Mouse (Mus musculus) cerebral cortex, adult 2 months (tissue): ENCODE data around the gene Prss22.

Source experiments
- WGBS: fragments of 180-500 bp; shearing (Covaris S2); methylation state at CpG from one replicate; pipeline ENCODE4 v1.1.7; 2018; 5-methylcytosine and 5-hydroxymethylcytosine counted together

Gene Prss22

DNA sequence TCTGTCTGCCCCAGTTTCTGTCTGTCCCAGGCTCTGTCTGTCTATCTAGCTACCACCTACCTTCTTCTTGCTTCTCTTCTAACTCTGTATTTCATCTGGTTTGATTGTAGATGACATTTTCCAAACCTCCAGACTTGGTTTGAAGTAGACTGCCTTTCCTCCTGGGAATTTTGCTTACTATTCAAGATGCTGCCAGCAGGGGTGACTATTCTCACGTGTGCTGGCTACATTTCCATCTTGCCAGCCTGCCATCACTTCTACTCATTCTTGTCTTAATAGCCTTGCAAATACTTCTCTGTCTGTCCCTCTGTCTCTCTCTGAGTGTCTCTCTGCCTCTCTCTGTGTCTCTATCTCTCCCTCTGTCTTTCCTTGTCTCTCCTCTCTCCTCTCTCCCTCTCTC, 2.5 kb downstream of the Prss22 start:
- WGBS, result 22% methylated on average over 1 of the region's 1 CpGs

DNA sequence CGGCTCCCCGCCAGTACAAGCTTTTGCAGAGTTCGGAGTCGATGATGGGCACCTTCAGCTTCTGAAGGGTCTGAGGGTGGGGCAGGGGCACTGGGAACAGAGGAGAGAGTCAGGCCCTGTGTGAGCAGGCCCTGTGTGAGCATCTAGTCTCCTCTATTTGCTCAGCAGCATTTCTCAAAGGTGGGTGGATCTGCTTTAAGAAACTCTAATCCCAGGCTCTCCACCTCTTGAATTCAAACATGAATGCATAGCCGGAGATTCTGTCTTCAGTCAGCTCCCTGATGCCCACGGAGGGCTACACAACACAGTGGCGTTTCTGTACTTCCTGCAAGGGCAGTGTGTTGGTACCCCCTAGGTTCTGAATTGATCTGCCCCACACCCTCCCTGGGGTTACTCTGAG, 3.2 kb downstream of the Prss22 start:
- 56% methylated on average over 7 of the region's 7 CpGs for WGBS

DNA sequence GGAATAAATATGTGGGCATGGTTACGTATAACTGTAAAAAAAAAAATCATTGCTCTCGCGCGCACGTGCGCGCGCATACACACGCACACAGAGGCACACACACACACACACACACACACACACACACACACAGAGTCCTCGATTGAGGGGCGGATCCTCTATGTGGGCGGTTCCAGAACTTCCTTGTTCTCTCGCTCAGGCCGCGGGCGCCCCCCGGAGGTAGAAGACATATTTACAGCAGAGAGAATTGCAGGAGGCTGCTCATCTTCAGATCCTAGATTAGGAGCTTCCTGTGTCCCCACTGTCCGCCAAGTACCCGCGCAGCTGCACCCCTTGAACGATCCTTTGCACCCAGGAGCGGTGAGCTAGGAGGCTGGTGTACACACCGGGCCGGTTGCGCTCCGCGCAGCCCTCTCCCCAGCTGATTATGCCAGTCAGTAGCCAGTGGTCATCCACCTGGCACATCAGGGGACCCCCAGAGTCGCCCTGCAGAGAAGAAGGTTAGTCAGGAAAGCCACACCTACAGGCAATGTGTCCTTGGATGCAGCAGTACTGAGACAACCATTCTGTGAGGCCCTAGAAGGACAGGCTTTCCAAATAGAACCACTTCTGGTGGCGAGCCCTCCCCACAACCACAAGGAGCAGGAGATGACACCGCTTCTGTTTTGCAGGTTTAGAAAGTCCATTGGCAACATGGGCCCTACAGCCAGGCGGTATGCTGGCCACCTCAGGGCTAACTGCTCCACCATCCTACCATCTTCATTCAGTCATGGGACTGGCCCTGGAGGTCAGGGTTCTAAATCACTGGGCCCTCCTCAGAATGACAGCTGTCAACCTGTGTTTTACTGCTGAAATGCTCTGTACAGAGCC, 4.1 kb downstream of the Prss22 start:
- WGBS, result 9% methylated on average over 31 of the region's 31 CpGs

DNA sequence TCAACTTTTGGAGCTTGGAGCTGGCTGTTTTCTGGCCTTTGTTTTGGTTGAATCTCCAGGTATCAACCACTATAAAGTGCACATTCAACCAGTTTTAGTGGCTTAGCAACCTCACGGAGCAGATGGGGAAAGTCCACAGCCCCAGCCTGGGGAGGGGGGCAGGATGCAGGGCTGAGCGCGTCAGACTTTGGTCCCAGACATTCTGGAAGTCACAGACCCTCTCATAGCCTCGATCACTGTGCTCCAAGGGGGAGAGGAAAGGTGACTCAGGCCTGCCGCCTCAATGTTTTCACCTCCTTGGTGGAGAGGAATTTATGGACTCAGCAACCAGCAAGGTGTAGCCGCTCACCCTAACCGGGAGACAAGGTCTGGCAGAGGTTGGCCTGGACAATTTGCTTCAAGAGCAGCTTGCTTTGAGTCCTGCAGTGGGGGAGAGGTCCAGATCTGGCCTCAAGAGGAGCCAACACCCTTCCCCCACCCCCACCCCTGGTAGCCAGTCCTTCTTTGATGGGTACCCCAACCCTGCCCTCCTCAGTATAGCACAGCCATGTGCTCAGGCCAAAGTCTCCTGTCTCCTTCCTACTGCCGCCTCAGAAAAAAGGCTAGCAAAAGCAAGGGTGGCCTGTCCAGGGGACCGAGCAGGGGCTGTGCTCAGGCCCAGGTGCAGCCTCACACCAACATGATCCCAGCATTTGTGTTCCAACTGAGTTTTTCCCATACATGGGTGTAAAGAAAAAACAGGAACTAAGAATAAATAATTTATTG, 4.9 kb downstream of the Prss22 start:
- WGBS, result 77% methylated on average over 9 of the region's 9 CpGs

DNA sequence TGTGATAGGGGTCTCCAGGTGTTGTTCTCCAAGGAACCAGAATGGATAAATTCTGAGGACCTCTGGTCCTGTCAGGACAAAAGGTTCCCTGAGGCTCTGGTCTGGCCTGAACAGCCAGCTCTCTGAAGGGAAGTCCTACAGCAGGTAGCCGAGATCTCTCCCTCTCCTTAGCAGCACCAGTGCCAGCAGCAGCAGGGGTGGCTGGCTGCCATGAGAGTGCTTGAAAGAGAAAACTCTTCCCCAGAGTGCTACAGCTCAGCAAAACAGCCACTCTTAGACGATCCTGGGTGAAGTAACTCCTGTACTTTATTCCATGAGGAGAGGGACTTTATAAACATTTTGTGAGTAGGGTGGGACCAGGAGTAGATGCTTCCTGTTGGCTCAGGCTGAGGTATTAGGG, 8.1 kb downstream of the Prss22 start:
- WGBS, result 24% methylated on average over 2 of the region's 2 CpGs

DNA sequence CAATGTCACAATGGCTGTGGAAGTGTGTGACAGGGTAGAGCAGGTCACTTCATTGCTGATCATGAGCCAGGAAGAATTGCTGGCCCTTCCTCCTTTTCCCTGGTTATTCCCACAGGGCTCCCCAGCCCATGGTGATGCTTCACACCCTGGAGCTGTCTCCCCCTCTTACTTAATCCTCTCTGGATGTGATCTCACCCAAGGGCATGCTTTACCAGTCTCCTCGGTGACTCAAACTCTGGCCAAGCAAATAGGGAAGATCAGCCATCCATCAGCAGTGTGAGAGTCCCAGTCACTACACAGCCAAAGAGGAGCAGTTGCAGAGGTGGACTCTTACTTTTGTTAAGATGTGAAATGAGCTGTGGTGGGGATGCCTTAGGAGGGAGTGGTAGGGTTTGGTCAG, 12.9 kb downstream of the Prss22 start:
- 86% methylated on average over 1 of the region's 1 CpGs for WGBS

DNA sequence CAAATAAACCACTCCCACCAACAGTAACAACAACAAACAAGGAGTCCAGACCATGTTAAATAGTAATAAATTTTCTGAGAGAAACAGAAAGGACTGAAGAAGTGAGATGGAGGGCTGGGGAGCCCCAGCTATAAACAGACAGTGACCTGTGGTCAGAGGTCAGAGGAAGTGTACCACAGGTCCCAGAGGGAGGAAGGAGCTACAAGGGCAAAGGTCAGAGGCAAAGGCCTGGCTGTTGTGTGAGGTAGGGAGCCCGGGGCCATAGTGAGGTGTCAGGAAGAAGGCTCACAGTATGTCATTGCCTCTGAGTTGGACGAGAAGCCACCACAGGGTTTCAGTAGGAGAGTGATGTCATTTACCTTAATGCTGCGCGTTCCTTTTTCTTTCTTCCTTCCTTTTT, 15.0 kb downstream of the Prss22 start:
- 80% methylated on average over 4 of the region's 4 CpGs for WGBS

DNA sequence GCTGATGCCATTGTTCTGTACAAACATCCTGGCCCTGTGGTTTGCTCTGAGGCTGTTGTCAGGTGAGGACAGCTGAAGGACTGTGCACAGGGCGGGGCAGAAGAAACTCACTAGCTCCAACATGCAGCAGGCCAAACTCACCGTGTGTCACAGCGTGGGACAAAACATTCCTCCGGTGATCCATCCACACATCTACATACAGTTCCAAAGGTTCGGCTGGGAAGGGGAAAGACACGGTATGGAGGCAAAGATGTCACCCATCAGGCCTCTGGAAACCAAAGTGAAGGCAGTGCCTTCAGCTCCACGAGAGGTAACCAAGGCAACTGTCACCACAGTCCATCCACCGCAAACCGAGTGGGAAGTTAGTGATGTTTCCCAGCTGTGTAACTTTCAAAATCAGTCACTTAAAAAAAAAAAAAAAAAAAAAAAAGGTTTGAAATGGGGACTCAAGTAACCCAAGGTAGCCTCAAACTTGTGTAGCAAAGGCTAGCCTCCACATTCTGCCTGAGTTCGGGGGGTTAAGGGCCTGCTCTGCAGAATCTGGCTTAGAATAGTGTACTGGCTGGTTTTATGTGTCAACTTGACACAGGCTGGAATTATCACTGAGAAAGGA, 17.5 kb downstream of the Prss22 start, which contains the start of gene Prss30:
Gene Prss30, minus strand, starts transcription at position 270 of the 613 bp plus-strand sequence.
- WGBS, result 74% methylated on average over 10 of the region's 10 CpGs

DNA sequence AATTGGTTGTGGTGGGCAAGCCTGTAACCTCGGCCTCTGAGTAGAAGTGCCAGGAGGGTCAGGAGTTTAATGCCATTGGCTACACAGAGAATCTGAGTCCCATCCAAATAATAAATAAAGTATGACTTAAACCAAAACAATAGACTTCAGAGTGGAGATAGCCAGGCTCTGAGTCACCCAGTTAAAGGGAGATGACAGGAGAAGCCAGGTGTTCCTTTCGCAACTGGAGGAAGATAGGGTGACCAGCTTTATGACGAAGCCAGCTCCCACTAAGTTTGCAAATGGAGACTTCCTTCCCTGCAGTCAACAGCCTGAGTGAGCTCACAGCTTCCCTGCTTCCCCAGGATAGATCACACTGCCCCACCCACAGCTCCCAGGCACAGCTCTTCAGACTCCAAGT, 18.4 kb downstream of the Prss22 start:
- WGBS, result 52% methylated on average over 3 of the region's 3 CpGs

DNA sequence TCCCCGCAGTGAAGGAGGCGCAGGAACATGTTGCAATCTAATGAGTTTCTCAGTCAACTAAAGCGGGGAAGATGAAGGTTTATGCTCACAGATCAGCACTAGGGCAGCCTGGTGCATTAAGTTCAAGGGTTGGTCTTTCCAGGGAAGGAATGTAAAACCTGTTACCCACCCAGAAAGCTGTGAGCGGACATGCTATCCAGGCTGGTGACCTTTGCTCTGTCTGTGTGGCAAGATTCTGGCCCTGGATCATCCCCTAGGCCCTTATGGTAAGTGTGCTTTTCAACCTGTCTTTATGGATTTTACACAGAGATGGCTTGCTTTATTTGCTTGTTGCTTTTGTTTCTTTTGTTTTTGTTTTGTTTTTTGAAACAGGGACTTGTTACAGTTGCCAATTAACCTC, 21.2 kb downstream of the Prss22 start:
- WGBS, result 91% methylated on average over 4 of the region's 4 CpGs

DNA sequence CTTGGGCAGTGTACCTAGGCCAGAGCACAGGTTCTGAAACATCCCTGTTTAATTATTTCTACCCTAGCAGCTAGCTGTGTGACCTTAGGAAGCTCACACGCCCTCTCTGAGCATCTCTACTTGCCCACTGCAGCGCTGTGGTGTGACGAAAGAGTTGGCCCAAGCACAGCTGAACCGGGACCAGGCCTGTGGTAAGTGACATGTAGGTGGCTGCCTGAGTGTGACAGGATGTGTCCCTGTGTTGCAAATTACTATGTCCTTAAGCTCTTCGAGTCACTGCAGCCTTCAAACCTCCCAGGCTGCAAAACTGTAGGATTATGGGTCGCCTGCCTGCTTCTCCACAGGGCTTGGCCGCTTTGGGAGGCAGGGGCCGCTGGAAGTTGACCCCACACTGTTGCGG, 26.6 kb downstream of the Prss22 start:
- 79% methylated on average over 9 of the region's 9 CpGs for WGBS

DNA sequence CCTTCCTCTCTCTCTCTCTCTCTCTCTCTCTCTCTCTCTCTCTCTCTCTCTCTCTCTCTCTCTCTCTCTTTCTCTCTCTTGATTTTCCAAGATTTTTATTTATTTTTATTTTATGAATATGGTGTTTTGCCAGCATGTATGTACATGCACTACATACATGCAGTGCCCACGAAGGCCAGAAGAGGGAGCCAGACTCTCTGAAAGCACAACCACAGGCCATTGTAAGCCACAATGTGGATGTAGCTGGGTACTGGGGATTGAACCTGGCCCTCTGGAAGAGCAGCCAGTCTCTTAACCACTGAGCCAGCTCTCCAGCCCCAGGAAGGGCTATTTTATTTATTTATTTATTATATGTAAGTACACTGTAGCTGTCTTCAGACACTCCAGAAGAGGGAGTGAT, 28.7 kb downstream of the Prss22 start:
- WGBS, result 15% methylated on average over 1 of the region's 1 CpGs

DNA sequence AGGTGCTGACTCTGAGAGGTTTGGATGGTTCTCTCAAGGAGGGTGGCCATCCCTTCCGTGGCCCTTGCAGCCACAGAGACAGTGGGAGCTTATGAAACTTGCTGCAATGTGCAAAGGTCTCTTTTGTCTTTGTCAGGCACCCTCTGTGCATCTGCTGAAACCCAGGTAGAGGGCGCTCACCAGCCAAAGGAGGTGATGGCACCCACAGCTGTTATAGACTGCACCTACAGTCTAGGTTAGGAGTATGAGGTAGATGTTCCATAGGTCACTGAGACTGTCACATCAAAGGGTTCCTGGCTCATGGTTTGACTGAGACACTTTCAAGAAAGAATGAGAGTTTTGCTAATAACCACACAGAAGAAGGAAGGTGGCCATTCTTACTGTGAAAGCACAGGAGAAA, 29.1 kb downstream of the Prss22 start:
- WGBS, result 60% methylated on average over 2 of the region's 2 CpGs

DNA sequence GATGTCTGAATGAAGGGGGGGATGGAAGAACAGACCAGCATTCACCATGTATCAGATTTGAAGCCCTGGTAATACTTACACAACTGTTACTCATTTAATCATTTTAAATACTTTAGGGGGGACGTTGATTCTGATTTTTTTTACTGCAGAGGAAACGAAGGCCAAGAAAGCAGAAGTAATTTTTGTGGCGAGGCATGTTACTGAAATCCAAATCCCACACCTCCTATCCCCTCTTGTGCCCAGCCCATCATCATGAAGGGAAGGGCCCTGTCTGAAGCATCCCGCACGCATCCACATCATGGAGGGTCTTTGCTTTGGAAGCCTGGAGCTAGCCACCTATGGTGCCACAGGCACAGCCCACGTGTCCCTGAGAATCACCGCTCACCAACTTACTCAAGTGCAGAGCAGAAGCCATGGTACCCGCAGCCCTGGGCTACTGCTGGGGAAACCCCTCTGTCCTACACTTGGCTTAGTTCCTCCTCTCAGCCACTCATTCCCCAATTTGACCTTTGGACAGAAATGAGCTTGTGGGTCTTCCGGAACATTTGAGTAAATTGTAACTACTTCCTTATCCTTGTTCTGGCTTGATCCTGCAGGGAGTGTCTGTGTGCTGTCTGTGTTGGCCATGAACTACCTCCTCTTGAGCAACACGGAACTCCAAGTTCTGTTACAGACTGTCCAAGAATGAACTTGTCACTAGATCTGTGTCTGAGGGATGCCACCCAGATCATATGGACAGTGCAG, 31.1 kb downstream of the Prss22 start:
- WGBS, result 84% methylated on average over 10 of the region's 10 CpGs

DNA sequence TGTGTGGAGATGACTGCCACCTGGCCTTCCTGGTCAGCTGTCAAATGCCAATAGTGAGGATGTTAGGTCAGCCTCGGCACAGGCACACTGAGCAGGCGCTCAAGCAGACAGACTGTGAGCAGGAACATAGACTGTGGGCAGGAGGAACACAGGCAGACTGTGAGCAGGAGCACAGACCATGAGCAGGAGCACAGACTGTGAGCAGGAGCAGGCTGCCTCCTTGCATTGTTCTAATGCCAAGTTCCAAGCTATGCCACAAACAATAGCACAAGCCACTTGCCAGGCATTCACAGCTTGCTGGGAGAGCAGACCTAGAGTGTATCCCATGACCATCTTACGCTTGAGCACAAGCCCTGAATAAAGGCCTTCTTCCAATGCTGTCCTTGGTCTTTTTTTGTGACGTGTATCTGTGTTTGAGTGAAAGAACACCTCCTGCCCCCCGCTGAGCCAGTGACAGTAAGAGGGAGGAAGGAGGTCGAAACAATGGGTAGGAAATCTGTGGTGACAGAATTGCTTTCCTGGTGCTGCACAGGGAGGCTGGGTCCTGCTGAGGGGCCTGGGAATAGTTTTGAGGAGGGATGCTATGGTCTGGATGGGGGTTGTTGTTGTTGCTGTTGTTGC, 32.0 kb downstream of the Prss22 start:
- 48% methylated on average over 6 of the region's 6 CpGs for WGBS

DNA sequence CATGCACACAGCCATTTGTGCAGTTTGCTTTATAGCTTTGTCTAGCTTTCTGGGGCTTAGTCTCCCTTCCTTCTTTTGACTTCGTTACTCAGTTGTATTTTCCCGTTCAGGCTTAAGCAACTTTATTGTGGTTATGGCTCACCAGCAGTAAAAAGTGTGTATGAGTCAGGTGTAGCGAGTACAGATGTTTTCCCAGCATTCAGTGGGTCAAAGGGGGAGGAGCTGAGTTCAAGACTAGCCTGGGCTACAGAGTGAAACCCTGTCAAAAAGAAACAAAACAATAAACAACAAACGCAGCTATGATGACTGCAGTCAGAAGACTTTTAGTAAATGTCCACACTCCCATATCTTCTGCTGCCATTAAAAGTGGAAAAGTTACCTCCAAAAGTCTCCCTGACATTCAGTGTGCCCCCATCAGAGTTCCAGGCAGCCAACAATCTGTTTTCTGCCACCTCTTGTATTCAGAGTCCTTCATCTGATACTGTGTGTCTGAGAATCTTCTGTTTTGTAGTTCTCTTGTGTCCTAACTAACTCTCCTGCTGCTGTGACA, 36.3 kb downstream of the Prss22 start:
- WGBS, result 51% methylated on average over 4 of the region's 4 CpGs

DNA sequence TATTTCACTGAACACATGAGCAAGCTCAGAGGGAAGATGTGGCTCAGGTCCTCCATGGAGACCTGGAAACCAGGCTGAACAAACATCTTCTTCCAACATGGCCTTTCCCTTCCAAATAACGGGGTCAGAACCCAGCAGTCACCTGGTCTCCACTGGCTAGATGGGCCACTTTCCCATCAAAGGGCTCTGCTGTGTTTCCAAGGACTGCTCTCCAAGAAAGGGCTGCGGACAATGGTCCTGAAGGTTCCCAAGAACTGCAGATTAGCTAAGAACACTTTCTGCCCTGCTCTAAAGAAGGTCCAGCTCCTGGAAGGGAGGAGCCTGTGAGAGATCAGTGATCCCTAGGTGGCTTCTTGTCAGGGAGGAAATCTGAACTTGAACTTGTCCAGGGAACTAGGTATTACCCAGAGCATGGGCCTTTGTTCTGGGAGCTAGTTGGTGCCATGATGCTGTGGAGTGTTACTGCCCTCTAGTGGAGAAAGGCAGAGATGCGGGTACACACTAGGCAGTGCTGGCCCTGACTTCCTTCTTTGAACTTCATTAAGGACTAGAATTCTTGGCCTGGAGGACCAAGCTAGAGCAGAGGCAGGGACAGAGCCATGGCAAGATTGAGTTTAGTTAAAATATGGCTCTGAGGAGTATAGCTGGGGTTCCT, 37.7 kb downstream of the Prss22 start:
- 37% methylated on average over 3 of the region's 3 CpGs for WGBS

DNA sequence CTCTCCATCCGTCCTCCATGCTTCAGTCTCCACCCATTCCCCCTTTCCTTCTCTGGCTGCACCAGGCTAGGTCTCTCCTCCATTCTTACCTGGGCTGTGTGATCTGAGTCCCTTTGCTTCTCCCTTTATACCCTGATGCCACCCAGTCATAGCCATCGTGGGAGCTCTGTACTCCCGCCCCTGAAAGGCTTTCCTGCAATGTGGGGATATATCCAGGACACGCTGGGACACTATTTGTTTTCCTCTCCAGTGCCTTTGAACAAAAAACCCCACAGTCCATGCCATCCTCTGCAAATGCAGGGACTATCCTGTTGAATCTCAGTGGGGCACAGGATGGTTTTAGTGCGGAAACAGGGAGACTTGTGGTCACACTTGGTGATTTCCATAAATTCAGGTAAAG, 42.7 kb downstream of the Prss22 start, which contains the start of gene Sbpl:
Gene Sbpl, minus strand, starts transcription at position 101 of the 400 bp plus-strand sequence.
- whole genome bisulfite sequencing, result 83% methylated on average over 5 of the region's 5 CpGs

DNA sequence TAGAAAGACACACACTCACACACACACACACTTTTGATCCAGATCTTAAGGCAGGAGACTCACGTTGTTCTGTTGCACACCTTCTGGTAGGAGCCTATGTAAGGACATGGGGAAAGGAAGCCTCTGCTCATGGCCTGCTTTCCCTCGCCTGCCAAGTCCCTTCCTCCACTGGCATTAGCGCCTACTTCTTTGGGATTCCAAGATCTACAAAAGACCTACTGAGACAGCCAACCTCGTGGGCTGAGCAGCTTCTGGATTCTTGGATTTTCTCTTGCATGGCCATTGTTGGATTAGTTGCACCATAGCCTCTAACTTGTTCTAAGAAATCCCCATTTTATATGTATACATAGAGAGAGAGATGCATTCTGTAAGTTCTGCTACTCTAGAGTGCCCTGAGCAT, 47.1 kb downstream of the Prss22 start:
- 45% methylated on average over 4 of the region's 4 CpGs for WGBS

DNA sequence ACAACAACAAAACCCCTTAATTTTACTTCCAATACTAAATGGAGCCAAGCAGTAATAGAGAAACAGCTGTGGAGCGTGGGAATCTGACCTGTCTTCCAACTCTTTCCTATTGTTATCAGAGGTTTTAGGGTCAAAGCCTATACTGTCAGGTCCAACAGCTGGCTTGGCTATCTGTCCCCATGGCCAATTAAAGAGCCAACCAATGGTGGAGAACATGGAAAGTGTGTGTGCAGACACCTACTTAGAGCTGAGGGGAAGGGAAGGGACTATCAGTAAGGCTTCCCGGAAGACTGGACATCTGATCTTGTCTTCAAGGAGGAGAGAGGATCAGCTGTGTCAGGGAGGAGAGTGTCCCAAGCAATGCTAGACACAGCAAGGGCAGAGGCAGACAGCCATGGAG, 48.8 kb downstream of the Prss22 start:
- WGBS, result 87% methylated on average over 2 of the region's 2 CpGs

DNA sequence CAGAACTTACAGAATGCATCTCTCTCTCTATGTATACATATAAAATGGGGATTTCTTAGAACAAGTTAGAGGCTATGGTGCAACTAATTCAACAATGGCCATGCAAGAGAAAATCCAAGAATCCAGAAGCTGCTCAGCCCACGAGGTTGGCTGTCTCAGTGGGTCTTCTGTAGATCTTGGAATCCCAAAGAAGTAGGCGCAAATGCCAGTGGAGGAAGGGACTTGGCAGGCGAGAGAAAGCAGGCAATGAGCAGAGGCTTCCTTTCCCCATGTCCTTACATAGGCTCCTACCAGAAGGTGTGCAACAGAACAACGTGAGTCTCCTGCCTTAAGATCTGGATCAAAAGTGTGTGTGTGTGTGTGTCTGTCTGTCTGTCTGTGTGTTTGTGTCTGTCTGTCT, 50.4 kb downstream of the Prss22 start:
- WGBS, result 46% methylated on average over 4 of the region's 4 CpGs
